Mouse (Mus musculus) MEL (cell line): ENCODE data around the gene Agl. TPM values are rescaled to one million over a fixed set of nuclear protein-coding genes. Genes with fewer than 3 reads are reported as not detected.

Source experiments
- DNase-seq: peaks from one replicate; pipeline ENCODE4 v3.0.0; 2011; ENCODE audit warnings: low read depth, low spot score
- H3K27ac ChIP-seq: 2 replicates; pipeline ENCODE4 v1.5.1; 2012; ENCODE audit warnings: low read depth, mild to moderate bottlenecking, control low read depth, low read length, moderate library complexity; ENCODE audit not compliant: control insufficient read depth
- H3K27me3 ChIP-seq, 2 experiments: fragments of 150-350 bp in 1 of 2; sonication (generic) in 1 of 2; 2 replicates each; pipeline ENCODE4 v1.6.1; 2012; ENCODE audit warnings: low read length in 2 of 2, mild to moderate bottlenecking in 2 of 2, improper control_type of control experiment in 1 of 2, moderate library complexity in 1 of 2; ENCODE audit not compliant: insufficient read depth in 2 of 2, control insufficient read depth in 1 of 2
- H3K36me3 ChIP-seq, 2 experiments: 2 replicates each; pipeline ENCODE4 v1.6.1; 2012 to 2014; ENCODE audit warnings: low read length in 2 of 2, improper control_type of control experiment in 1 of 2, inconsistent platforms in 1 of 2, mild to moderate bottlenecking in 1 of 2; ENCODE audit not compliant: insufficient read depth in 2 of 2, control insufficient read depth in 1 of 2
- H3K4me1 ChIP-seq, 2 experiments: fragments of 150-350 bp in 1 of 2; sonication (generic) in 1 of 2; 2 replicates each; pipeline ENCODE4 v1.6.1; 2012; ENCODE audit warnings: low read length in 2 of 2, improper control_type of control experiment in 1 of 2, mild to moderate bottlenecking in 1 of 2; ENCODE audit not compliant: insufficient read depth in 2 of 2, control insufficient read depth in 1 of 2
- H3K4me3 ChIP-seq, 2 experiments: fragments of 150-350 bp in 1 of 2; sonication (generic) in 1 of 2; 2 replicates each; pipeline ENCODE4 v1.5.1; 2012; ENCODE audit warnings: low read depth in 2 of 2, low read length in 2 of 2, mild to moderate bottlenecking in 2 of 2, moderate library complexity in 2 of 2, control low read depth in 1 of 2, improper control_type of control experiment in 1 of 2; ENCODE audit not compliant: control insufficient read depth in 1 of 2, insufficient read depth in 1 of 2
- H3K79me2 ChIP-seq: 2 replicates; pipeline ENCODE4 v1.6.1; 2012; ENCODE audit warnings: mild to moderate bottlenecking, low read length, moderate library complexity; ENCODE audit not compliant: control insufficient read depth, poor library complexity, insufficient read depth
- H3K9ac ChIP-seq: 2 replicates; pipeline ENCODE4 v1.6.1; 2012; ENCODE audit warnings: low read depth, mild to moderate bottlenecking, control low read depth, low read length, moderate library complexity; ENCODE audit not compliant: control insufficient read depth, poor library complexity, severe bottlenecking
- H3K9me3 ChIP-seq: fragments of 150-350 bp; sonication (generic); replicated peaks from 2 replicates; pipeline ENCODE4 v1.6.1; 2012; ENCODE audit warnings: mild to moderate bottlenecking, low read length, improper control_type of control experiment, moderate library complexity; ENCODE audit not compliant: insufficient read depth
- CHD1 ChIP-seq: IDR thresholded peaks from 2 replicates; pipeline ENCODE4 v1.6.1; 2012; ENCODE audit warnings: low read depth, mild to moderate bottlenecking, inconsistent platforms, low read length, improper control_type of control experiment
- CTCF ChIP-seq, 3 experiments: IDR thresholded peaks in 2 of 3; conservative IDR thresholded peaks in 1 of 3; 2 replicates each; pipeline ENCODE4 v1.5.1; 2011 to 2012; ENCODE audit warnings: low read length in 3 of 3, low read depth in 2 of 3, mild to moderate bottlenecking in 2 of 3, improper control_type of control experiment in 1 of 3, inconsistent platforms in 1 of 3, mixed read lengths in 1 of 3, moderate library complexity in 1 of 3; ENCODE audit not compliant: control insufficient read depth in 1 of 3, insufficient read depth in 1 of 3, poor library complexity in 1 of 3, severe bottlenecking in 1 of 3
- MAFK ChIP-seq: IDR thresholded peaks from 2 replicates; pipeline ENCODE4 v1.6.1; 2011; ENCODE audit warnings: low read depth, mild to moderate bottlenecking, low read length, improper control_type of control experiment, borderline replicate concordance
- MAZ ChIP-seq: IDR thresholded peaks from 2 replicates; pipeline ENCODE4 v1.6.1; 2012; ENCODE audit warnings: low read depth, mild to moderate bottlenecking, inconsistent platforms, low read length, improper control_type of control experiment
- MYB ChIP-seq: IDR thresholded peaks from 2 replicates; pipeline ENCODE4 v1.6.1; 2011; ENCODE audit warnings: mild to moderate bottlenecking, low read depth, low read length, improper control_type of control experiment
- MYC ChIP-seq: IDR thresholded peaks from 2 replicates; pipeline ENCODE4 v1.6.1; 2011; ENCODE audit warnings: low read depth, mild to moderate bottlenecking, low read length, improper control_type of control experiment, moderate library complexity
- NRF1 ChIP-seq: IDR thresholded peaks from 2 replicates; pipeline ENCODE4 v1.6.1; 2014; ENCODE audit warnings: low read depth, mild to moderate bottlenecking, inconsistent platforms, low read length, improper control_type of control experiment, moderate library complexity; ENCODE audit not compliant: poor library complexity, insufficient read depth, severe bottlenecking
- POLR2AphosphoS2 ChIP-seq: IDR thresholded peaks from 2 replicates; pipeline ENCODE4 v1.6.1; 2011; ENCODE audit warnings: low read length, improper control_type of control experiment
- RAD21 ChIP-seq: IDR thresholded peaks from 2 replicates; pipeline ENCODE4 v1.6.1; 2011; ENCODE audit warnings: mild to moderate bottlenecking, low read depth, low read length, improper control_type of control experiment
- SIN3A ChIP-seq: IDR thresholded peaks from 2 replicates; pipeline ENCODE4 v1.6.1; 2012; ENCODE audit warnings: low read length, improper control_type of control experiment, inconsistent platforms
- SMC3 ChIP-seq: IDR thresholded peaks from 2 replicates; pipeline ENCODE4 v1.6.1; 2011; ENCODE audit warnings: low read depth, low read length, improper control_type of control experiment
- TCF12 ChIP-seq: IDR thresholded peaks from 2 replicates; pipeline ENCODE4 v1.6.1; 2014; ENCODE audit warnings: low read depth, mild to moderate bottlenecking, inconsistent platforms, low read length, improper control_type of control experiment, moderate library complexity
- UBTF ChIP-seq: IDR thresholded peaks from 2 replicates; pipeline ENCODE4 v1.6.1; 2012; ENCODE audit warnings: low read depth, mild to moderate bottlenecking, inconsistent platforms, low read length, improper control_type of control experiment, moderate library complexity, borderline replicate concordance; ENCODE audit not compliant: insufficient read depth
- USF2 ChIP-seq, 2 experiments: IDR thresholded peaks; 2 replicates each; pipeline ENCODE4 v1.6.1; 2011 to 2012; ENCODE audit warnings: improper control_type of control experiment in 2 of 2, low read length in 2 of 2, borderline replicate concordance in 1 of 2, inconsistent platforms in 1 of 2, low read depth in 1 of 2, mild to moderate bottlenecking in 1 of 2; ENCODE audit not compliant: insufficient read depth in 1 of 2
- ZC3H11A ChIP-seq: IDR thresholded peaks from 2 replicates; pipeline ENCODE4 v1.6.1; 2012; ENCODE audit warnings: low read depth, mild to moderate bottlenecking, inconsistent platforms, low read length, improper control_type of control experiment
- polyA plus RNA-seq, 2 experiments: library from polyadenylated mRNA; stranded (reverse) in 1 of 2; unstranded in 1 of 2; fragments of >175 nt in 1 of 2; fragments of >200 nt in 1 of 2; gene quantifications; 2 replicates each; pipeline versions ENCODE4 v1.2.1 to v1.2.4; 2012; ENCODE audit warnings: low replicate concordance in 2 of 2, low read depth in 1 of 2; ENCODE audit not compliant: insufficient read length in 2 of 2, insufficient read depth in 1 of 2, missing spikeins in 1 of 2
- total RNA-seq: library from RNA; depleted of rRNA; stranded (reverse); fragments of 300-350 nt; gene quantifications from 2 replicates; pipeline ENCODE4 v1.2.3, GENCODE M21; 2012

Agl gene
- total and polyA plus RNA-seq, 3 experiments = 4.6 to 21.1 (median 11.9) TPM

DNA sequence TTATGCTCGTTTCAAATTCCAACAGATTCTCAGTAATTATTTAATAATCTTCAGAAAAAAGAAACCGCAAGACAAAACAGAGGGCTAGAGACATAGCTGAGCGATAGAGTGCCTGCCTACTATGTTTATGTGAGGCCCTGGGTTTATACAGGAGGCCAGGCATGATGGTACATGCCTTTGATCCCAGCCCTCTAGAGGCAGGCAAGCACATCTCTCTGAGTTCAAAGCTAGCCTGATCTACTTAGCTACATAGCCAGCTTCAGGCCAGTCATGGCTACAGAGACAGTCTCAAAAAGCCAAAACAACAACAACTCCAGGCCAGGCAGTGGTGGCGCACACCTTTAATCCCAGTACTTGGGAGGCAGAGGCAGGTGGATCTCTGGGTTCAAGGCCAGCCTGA lies 106.4 kb downstream of the Agl start:
- H3K36me3 ChIP-seq = peaks cover 7 to 22% of the 10 kb centered on the region in 2 experiments
- H3K9ac ChIP-seq = no peak overlapping the region
- H3K9me3 ChIP-seq = no peaks in the 10 kb centered on the region
- peaks cover 3 to 16% of the 10 kb centered on the region in 2 experiments for H3K4me1 ChIP-seq
- H3K79me2 ChIP-seq = peaks cover 23% of the 10 kb centered on the region
- no peaks in the 10 kb centered on the region for H3K27me3 ChIP-seq
- H3K4me3 ChIP-seq = no peak overlapping the region
- peak; percentile 25 for DNase-seq
- no peak overlapping the region for H3K27ac ChIP-seq
- TF ChIP-seq MYB (no peak), SIN3A (no peak), MYC (no peak), USF2 (IDR thresholded peaks at IDR 0.05; ENCODE audit: borderline replicate concordance in 1 of 2, insufficient read depth in 1 of 2, low read depth in 1 of 2, low read length in 2 of 2) (no peak), MAFK (no peak), NRF1 (no peak), UBTF (no peak), SMC3 (no peak), TCF12 (no peak), ZC3H11A (no peak), MAZ (no peak), CHD1 (no peak), RAD21 (no peak), POLR2AphosphoS2 (no peak)

DNA sequence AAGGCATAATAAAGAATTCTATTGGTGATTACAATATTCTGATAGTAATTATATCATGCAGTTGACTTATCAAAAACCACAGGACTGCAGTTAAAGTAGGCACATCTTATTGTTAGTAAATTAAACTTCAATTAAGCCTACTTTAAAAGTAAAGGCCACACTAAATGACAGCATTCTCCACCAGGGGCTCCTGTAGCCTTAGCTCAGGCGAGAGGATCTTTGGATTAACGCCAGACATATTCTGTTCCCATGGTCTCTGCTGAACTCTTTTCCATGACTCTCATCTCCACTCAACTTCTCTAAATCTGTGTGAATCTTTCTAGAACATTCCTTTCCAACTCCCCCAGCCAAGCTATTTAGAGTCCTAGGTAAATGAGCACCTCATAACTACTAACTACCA lies 109.2 kb downstream of the Agl start:
- no peak overlapping the region for H3K27ac ChIP-seq
- TF ChIP-seq CTCF (IDR thresholded peaks at IDR 0.05 in 2 of 3, conservative IDR thresholded peaks at IDR 0.05 in 1 of 3; ENCODE audit: control insufficient read depth in 1 of 3, insufficient read depth in 1 of 3, low read depth in 2 of 3, low read length in 3 of 3, poor library complexity in 1 of 3, severe bottlenecking in 1 of 3) (no peak), ZC3H11A (no peak), SIN3A (no peak), UBTF (no peak)
- peaks cover 16 to 28% of the 10 kb centered on the region in 2 experiments for H3K4me1 ChIP-seq
- peak; percentile 50 for DNase-seq
- H3K9ac ChIP-seq = no peak overlapping the region
- no peaks in the 10 kb centered on the region for H3K9me3 ChIP-seq
- H3K4me3 ChIP-seq = no peak overlapping the region
- peaks cover 0 to 27% of the 10 kb centered on the region in 2 experiments; a peak in 2 of 4 replicates for H3K36me3 ChIP-seq
- H3K79me2 ChIP-seq = peaks cover 23% of the 10 kb centered on the region
- H3K27me3 ChIP-seq = no peaks in the 10 kb centered on the region
